Mouse (Mus musculus) liver, embryonic 15.5 days (tissue): ENCODE results near the gene Rubcnl. TPM values are rescaled to one million over a fixed set of nuclear protein-coding genes. Genes with fewer than 3 reads are reported as not detected.

Experiments used
- ATAC-seq: fragments of 200-750 bp; cut with Nextera tagmentation; 2 replicates; pipeline ENCODE4 v1.8.0; 2017; ENCODE audit warnings: moderate number of reproducible peaks, mild to moderate bottlenecking, moderate library complexity; ENCODE audit not compliant: insufficient read depth
- H3K27ac ChIP-seq: fragments of 300-500 bp; sonication (generic); replicated peaks from 2 replicates; pipeline ENCODE4 v1.5.1; 2015; ENCODE audit warnings: mild to moderate bottlenecking, inconsistent platforms
- H3K27me3 ChIP-seq: fragments of 300-500 bp; sonication (generic); 2 replicates; pipeline ENCODE4 v1.6.1; 2015; ENCODE audit warnings: mild to moderate bottlenecking, inconsistent platforms
- H3K36me3 ChIP-seq: fragments of 300-500 bp; sonication (generic); replicated peaks from 2 replicates; pipeline ENCODE4 v1.6.1; 2015; ENCODE audit warnings: moderate library complexity, mild to moderate bottlenecking, inconsistent platforms
- H3K4me1 ChIP-seq: fragments of 300-500 bp; sonication (generic); replicated peaks from 2 replicates; pipeline ENCODE4 v1.6.1; 2015; ENCODE audit warnings: inconsistent platforms
- H3K4me2 ChIP-seq: fragments of 300-500 bp; sonication (generic); 2 replicates; pipeline ENCODE4 v1.6.1; 2015; ENCODE audit warnings: moderate library complexity, mild to moderate bottlenecking, inconsistent platforms
- H3K4me3 ChIP-seq: fragments of 300-500 bp; sonication (generic); replicated peaks from 2 replicates; pipeline ENCODE4 v1.5.1; 2015; ENCODE audit warnings: mild to moderate bottlenecking, inconsistent platforms
- H3K9ac ChIP-seq: fragments of 300-500 bp; sonication (generic); 2 replicates; pipeline ENCODE4 v1.6.1; 2015; ENCODE audit warnings: moderate library complexity, mild to moderate bottlenecking, inconsistent platforms
- H3K9me3 ChIP-seq: fragments of 300-500 bp; sonication (generic); replicated peaks from 2 replicates; pipeline ENCODE4 v1.6.1; 2016; ENCODE audit warnings: inconsistent platforms
- WGBS: fragments of 180-500 bp; shearing (Covaris S2); methylation state at CpG from one replicate; pipeline ENCODE4 v1.1.7; 2015; ENCODE audit warnings: mixed read lengths; ENCODE audit not compliant: insufficient replicate concordance; 5-methylcytosine and 5-hydroxymethylcytosine counted together
- polyA plus RNA-seq: library from polyadenylated mRNA; unstranded; fragments of >200 nt; fragmentation: Nextera tagmentation; extraction: Ambion mirVana; gene quantifications from 2 replicates; pipeline ENCODE4 v1.2.1, GENCODE M21; 2015

Gene Rubcnl
- polyA plus RNA-seq, 1 experiment from 2014 or later, result 0.31 TPM

GRCm38 (mm10) chr14:74989909-74990308 is 25.9 kb upstream of the Rubcnl start:
- Histone ChIP-seq H3K9me3 (no peaks in the 10 kb centered on the region), H3K27me3 (no peaks in the 10 kb centered on the region), H3K9ac (no peak overlapping the region), H3K4me1 (peaks cover 15% of the 10 kb centered on the region), H3K4me2 (no peak overlapping the region), H3K27ac (no peak overlapping the region), H3K4me3 (no peak overlapping the region), H3K36me3 (no peaks in the 10 kb centered on the region)
- 61% methylated on average over 4 of the region's 4 CpGs for WGBS
- ATAC-seq, result no peak

- ATAC-seq, result no peak
Observed at GRCm38 (mm10) chr14:74990504-74990903, 25.3 kb upstream of the Rubcnl start.

GRCm38 (mm10) chr14:74996556-74996955 is 19.3 kb upstream of the Rubcnl start:
- H3K9me3 ChIP-seq, result no peaks in the 10 kb centered on the region
- 17% methylated on average over 3 of the region's 3 CpGs for whole genome bisulfite sequencing
- no peaks in the 10 kb centered on the region for H3K36me3 ChIP-seq
- no peak overlapping the region for H3K27ac ChIP-seq
- H3K4me1 ChIP-seq, result 0 out of 2 replicates have a peak, but pooled peaks cover under 1% of the 10 kb centered on the region
- H3K4me2 ChIP-seq, result no peak overlapping the region
- H3K9ac ChIP-seq, result no peak overlapping the region
- no peak for ATAC-seq
- no peak overlapping the region for H3K4me3 ChIP-seq
- H3K27me3 ChIP-seq, result no peaks in the 10 kb centered on the region

More at GRCm38 (mm10) chr14:74990504-74990903, 25.3 kb upstream of the Rubcnl start:
- Histone ChIP-seq H3K4me2 (no peak overlapping the region), H3K9ac (no peak overlapping the region), H3K27ac (no peak overlapping the region), H3K4me1 (peaks cover 15% of the 10 kb centered on the region), H3K9me3 (no peaks in the 10 kb centered on the region), H3K36me3 (no peaks in the 10 kb centered on the region), H3K27me3 (no peaks in the 10 kb centered on the region), H3K4me3 (no peak overlapping the region)
- 6% methylated on average over 1 of the region's 1 CpGs for WGBS

GRCm38 (mm10) chr14:74997041-74997440 is 18.8 kb upstream of the Rubcnl start:
- ATAC-seq, result no peak
- H3K27ac ChIP-seq, result no peak overlapping the region
- 69% methylated on average over 2 of the region's 2 CpGs for WGBS

GRCm38 (mm10) chr14:75001364-75001763 is 14.5 kb upstream of the Rubcnl start:
- no peak overlapping the region for H3K4me2 ChIP-seq
- H3K9ac ChIP-seq, result no peak overlapping the region
- H3K27ac ChIP-seq, result no peak overlapping the region
- no peaks in the 10 kb centered on the region for H3K9me3 ChIP-seq
- ATAC-seq, result no peak
- H3K27me3 ChIP-seq, result no peaks in the 10 kb centered on the region
- no peaks in the 10 kb centered on the region for H3K36me3 ChIP-seq
- WGBS, result 69% methylated on average over 6 of the region's 6 CpGs
- no peaks in the 10 kb centered on the region for H3K4me1 ChIP-seq
- H3K4me3 ChIP-seq, result no peak overlapping the region

More at GRCm38 (mm10) chr14:74997041-74997440, 18.8 kb upstream of the Rubcnl start:
- Histone ChIP-seq H3K9me3 (no peaks in the 10 kb centered on the region), H3K4me2 (no peak overlapping the region), H3K36me3 (no peaks in the 10 kb centered on the region), H3K4me1 (no peaks in the 10 kb centered on the region), H3K9ac (no peak overlapping the region), H3K27me3 (no peaks in the 10 kb centered on the region), H3K4me3 (no peak overlapping the region)

- Histone ChIP-seq H3K36me3 (no peaks in the 10 kb centered on the region), H3K27me3 (no peaks in the 10 kb centered on the region), H3K27ac (no peak overlapping the region), H3K4me2 (no peak overlapping the region), H3K4me1 (no peaks in the 10 kb centered on the region), H3K9me3 (no peaks in the 10 kb centered on the region), H3K9ac (no peak overlapping the region), H3K4me3 (no peak overlapping the region)
- ATAC-seq, result no peak
- WGBS, result 60% methylated on average over 3 of the region's 3 CpGs
Observed at GRCm38 (mm10) chr14:75003356-75003755, 12.5 kb upstream of the Rubcnl start.

GRCm38 (mm10) chr14:75005478-75006199 is 10.2 kb upstream of the Rubcnl start:
- no peak overlapping the region for H3K4me3 ChIP-seq
- H3K9ac ChIP-seq, result no peak overlapping the region
- 65% methylated on average over 2 of the region's 2 CpGs for WGBS
- no peak for ATAC-seq
- H3K9me3 ChIP-seq, result no peaks in the 10 kb centered on the region
- no peaks in the 10 kb centered on the region for H3K36me3 ChIP-seq
- no peak overlapping the region for H3K4me2 ChIP-seq
- H3K4me1 ChIP-seq, result 0 out of 2 replicates have a peak, but pooled peaks cover 4% of the 10 kb centered on the region
- H3K27ac ChIP-seq, result no peak overlapping the region
- H3K27me3 ChIP-seq, result no peaks in the 10 kb centered on the region

GRCm38 (mm10) chr14:75010346-75010745 is 5.5 kb upstream of the Rubcnl start:
- WGBS, result 17% methylated on average over 4 of the region's 4 CpGs
- H3K27me3 ChIP-seq, result no peaks in the 10 kb centered on the region
- H3K27ac ChIP-seq, result no peak overlapping the region; the same call in 1 of the 2 replicates
- peak overlapping the region; percentile 26 for H3K4me2 ChIP-seq
- H3K4me3 ChIP-seq, result no peak overlapping the region
- no peak overlapping the region for H3K9ac ChIP-seq
- H3K4me1 ChIP-seq, result peaks cover 13% of the 10 kb centered on the region; the same call in 1 of the 2 replicates
- no peak for ATAC-seq
- H3K9me3 ChIP-seq, result no peaks in the 10 kb centered on the region
- H3K36me3 ChIP-seq, result no peaks in the 10 kb centered on the region

GRCm38 (mm10) chr14:75010986-75011655 is 4.7 kb upstream of the Rubcnl start:
- Histone ChIP-seq H3K4me1 (peaks cover 18% of the 10 kb centered on the region), H3K9me3 (no peaks in the 10 kb centered on the region), H3K36me3 (no peaks in the 10 kb centered on the region), H3K4me3 (no peak overlapping the region), H3K27ac (no peak overlapping the region), H3K27me3 (peaks cover 3% of the 10 kb centered on the region; the same call in 1 of the 2 replicates), H3K4me2 (peak overlapping the region; percentile 26; the same call in 1 of the 2 replicates), H3K9ac (no peak overlapping the region)
- 0 out of 2 replicates have a peak, but pooled peaks have one; percentile 12 for ATAC-seq
- WGBS, result 17% methylated on average over 8 of the region's 8 CpGs

GRCm38 (mm10) chr14:75016715-75017020 is 841 bp downstream of the Rubcnl start:
- peak overlapping the region; percentile 61 for H3K4me3 ChIP-seq
- H3K36me3 ChIP-seq, result no peaks in the 10 kb centered on the region
- 52% methylated on average over 9 of the region's 9 CpGs for WGBS
- no peak for ATAC-seq
- no peaks in the 10 kb centered on the region for H3K9me3 ChIP-seq
- H3K4me2 ChIP-seq, result peak overlapping the region; percentile 85
- H3K27ac ChIP-seq, result no peak overlapping the region
- peaks cover 13% of the 10 kb centered on the region for H3K4me1 ChIP-seq
- H3K27me3 ChIP-seq, result peaks cover 21% of the 10 kb centered on the region
- H3K9ac ChIP-seq, result no peak overlapping the region

- H3K4me3 ChIP-seq, result no peak overlapping the region
Observed at GRCm38 (mm10) chr14:75017277-75017676, 1.4 kb downstream of the Rubcnl start.

More at GRCm38 (mm10) chr14:75017277-75017676, 1.4 kb downstream of the Rubcnl start:
- no peaks in the 10 kb centered on the region for H3K36me3 ChIP-seq
- no peak overlapping the region for H3K9ac ChIP-seq
- 51% methylated on average over 7 of the region's 7 CpGs for WGBS
- H3K9me3 ChIP-seq, result no peaks in the 10 kb centered on the region
- peaks cover 21% of the 10 kb centered on the region for H3K27me3 ChIP-seq
- H3K4me2 ChIP-seq, result peak overlapping the region; percentile 85; the same call in 1 of the 2 replicates
- no peak for ATAC-seq
- no peak overlapping the region for H3K27ac ChIP-seq
- H3K4me1 ChIP-seq, result peaks cover 13% of the 10 kb centered on the region
